Mouse (Mus musculus) CH12.LX (cell line): Measurements from ENCODE around the gene Pcsk6. TPM values are rescaled to one million over a fixed set of nuclear protein-coding genes. Genes with fewer than 3 reads are reported as not detected.

Experiments
- DNase-seq: peaks from one replicate; pipeline ENCODE4 v3.0.0-alpha.2; 2013; ENCODE audit errors: extremely low read depth
- H3K27ac ChIP-seq: 2 replicates; pipeline ENCODE4 v1.5.1; 2012; ENCODE audit warnings: low read depth, mild to moderate bottlenecking, control low read depth, moderate library complexity; ENCODE audit not compliant: insufficient read depth
- H3K27me3 ChIP-seq: replicated peaks from 2 replicates; pipeline ENCODE3; 2012; ENCODE audit warnings: inconsistent platforms
- H3K36me3 ChIP-seq, 2 experiments: replicated peaks in 1 of 2; 2 replicates each; pipeline versions ENCODE3 to v1.6.1; 2012; ENCODE audit warnings: inconsistent platforms in 1 of 2, low read length in 1 of 2, mild to moderate bottlenecking in 1 of 2, mixed read lengths in 1 of 2, moderate library complexity in 1 of 2; ENCODE audit not compliant: control insufficient read depth in 1 of 2, insufficient read depth in 1 of 2
- H3K4me1 ChIP-seq, 2 experiments: 2 replicates each; pipeline ENCODE4 v1.6.1; 2012; ENCODE audit warnings: inconsistent platforms in 1 of 2, moderate library complexity in 1 of 2; ENCODE audit not compliant: insufficient read depth in 2 of 2, control insufficient read depth in 1 of 2
- H3K4me2 ChIP-seq: 2 replicates; pipeline ENCODE4 v1.6.1; 2012; ENCODE audit warnings: low read depth, mild to moderate bottlenecking, control low read depth; ENCODE audit not compliant: poor library complexity, insufficient read depth, severe bottlenecking
- H3K4me3 ChIP-seq, 3 experiments: fragments of 150-350 bp in 1 of 3; sonication (generic) in 1 of 3; replicated peaks in 1 of 3; 2 replicates each; pipeline versions ENCODE3 to v1.5.1; 2011 to 2012; ENCODE audit warnings: low read depth in 2 of 3, low read length in 2 of 3, mild to moderate bottlenecking in 2 of 3, moderate library complexity in 2 of 3, control low read depth in 1 of 3, improper control_type of control experiment in 1 of 3, inconsistent platforms in 1 of 3, mixed read lengths in 1 of 3; ENCODE audit not compliant: poor library complexity in 1 of 3
- H3K79me2 ChIP-seq: replicated peaks from 2 replicates; pipeline ENCODE4 v1.6.1; 2012; ENCODE audit warnings: mild to moderate bottlenecking, moderate library complexity; ENCODE audit not compliant: control insufficient read depth, poor library complexity, insufficient read depth, severe bottlenecking; ENCODE audit errors: extremely low read depth
- H3K9ac ChIP-seq: 2 replicates; pipeline ENCODE4 v1.6.1; 2012; ENCODE audit warnings: low read depth, mild to moderate bottlenecking, control low read depth, moderate library complexity; ENCODE audit not compliant: insufficient read depth
- H3K9me3 ChIP-seq: replicated peaks from 2 replicates; pipeline ENCODE3; 2012; ENCODE audit warnings: low read length, inconsistent platforms, mixed read lengths
- BHLHE40 ChIP-seq: IDR thresholded peaks from 2 replicates; pipeline ENCODE4 v1.6.1; 2011; ENCODE audit warnings: mild to moderate bottlenecking, low read depth, low read length, improper control_type of control experiment
- CHD2 ChIP-seq: IDR thresholded peaks from 2 replicates; pipeline ENCODE4 v1.6.1; 2011; ENCODE audit warnings: low read length, improper control_type of control experiment
- GABPA ChIP-seq: IDR thresholded peaks from 2 replicates; pipeline ENCODE4 v1.6.1; 2012; ENCODE audit warnings: low read depth, low read length, improper control_type of control experiment, inconsistent platforms; ENCODE audit not compliant: insufficient replicate concordance
- JUN ChIP-seq: IDR thresholded peaks from 2 replicates; pipeline ENCODE4 v1.6.1; 2011; ENCODE audit warnings: low read depth, mild to moderate bottlenecking, low read length, improper control_type of control experiment, moderate library complexity; ENCODE audit not compliant: insufficient read depth
- JUND ChIP-seq: conservative IDR thresholded peaks from 2 replicates; pipeline ENCODE4 v1.6.1; 2011; ENCODE audit warnings: low read depth, low read length, improper control_type of control experiment
- KAT2A ChIP-seq: IDR thresholded peaks from 2 replicates; pipeline ENCODE4 v1.6.1; 2012; ENCODE audit warnings: low read length, improper control_type of control experiment, inconsistent platforms; ENCODE audit not compliant: insufficient replicate concordance
- MEF2A ChIP-seq: IDR thresholded peaks from 2 replicates; pipeline ENCODE4 v1.6.1; 2014; ENCODE audit warnings: low read depth, mild to moderate bottlenecking, inconsistent platforms, low read length, improper control_type of control experiment, borderline replicate concordance
- SIN3A ChIP-seq: IDR thresholded peaks from 2 replicates; pipeline ENCODE4 v1.6.1; 2012; ENCODE audit warnings: low read length, improper control_type of control experiment, inconsistent platforms
- SMC3 ChIP-seq: IDR thresholded peaks from 2 replicates; pipeline ENCODE4 v1.6.1; 2011; ENCODE audit warnings: low read depth, low read length, improper control_type of control experiment
- TBP ChIP-seq: conservative IDR thresholded peaks from 2 replicates; pipeline ENCODE4 v1.6.1; 2011; ENCODE audit warnings: low read depth, low read length, improper control_type of control experiment
- TCF12 ChIP-seq: IDR thresholded peaks from 2 replicates; pipeline ENCODE4 v1.6.1; 2014; ENCODE audit warnings: low read depth, mild to moderate bottlenecking, inconsistent platforms, low read length, improper control_type of control experiment
- UBTF ChIP-seq: IDR thresholded peaks from 2 replicates; pipeline ENCODE4 v1.6.1; 2012; ENCODE audit warnings: low read depth, mild to moderate bottlenecking, inconsistent platforms, low read length, improper control_type of control experiment, moderate library complexity
- USF1 ChIP-seq: IDR thresholded peaks from 2 replicates; pipeline ENCODE4 v1.6.1; 2014; ENCODE audit warnings: low read depth, mild to moderate bottlenecking, inconsistent platforms, low read length, improper control_type of control experiment
- ZC3H11A ChIP-seq: IDR thresholded peaks from 2 replicates; pipeline ENCODE4 v1.6.1; 2012; ENCODE audit warnings: low read depth, mild to moderate bottlenecking, inconsistent platforms, low read length, improper control_type of control experiment
- dilution Hi-C: fragments of 300-500 bp; cut with MboI; formaldehyde crosslinking; loops from 2 replicates; pipeline ENCODE4 v1.14.3; 2020; ENCODE audit warnings: low sequenced_read_pairs; ENCODE audit not compliant: extremely low pct_unique_long_range_greater_than_20kb, extremely low pct_ligation_motif_present
- in situ Hi-C: fragments of 300-500 bp; cut with MboI; formaldehyde crosslinking; loops from 3 replicates; pipeline ENCODE4 v1.14.3; 2019; ENCODE audit warnings: low sequenced_read_pairs, low pct_ligation_motif_present, low pct_unique_long_range_greater_than_20kb, mixed read lengths
- polyA plus RNA-seq: library from polyadenylated mRNA; unstranded; fragments of >175 nt; gene quantifications from 2 replicates; pipeline ENCODE4 v1.2.1, GENCODE M21; 2012; ENCODE audit warnings: low read depth; ENCODE audit not compliant: insufficient read length
- total RNA-seq, 2 experiments: library from RNA; depleted of rRNA; stranded (reverse); fragments of 300-350 nt in 1 of 2; fragments of >200 nt in 1 of 2; gene quantifications; 2 replicates each; pipeline ENCODE4 v1.2.3; 2012 to 2014

The Pcsk6 gene
- total and polyA plus RNA-seq, 3 experiments, result not detected

GRCm38 (mm10) chr7:66043552-66044459 is 182.3 kb downstream of the Pcsk6 start, which contains the start of gene Gm45213:
TSS of gene Gm45213 (plus strand) at chr7:66043602.
- peaks cover 84% of the 10 kb centered on the region for H3K27me3 ChIP-seq
- no peak within 1 kb of the TSS for H3K27ac ChIP-seq
- in situ Hi-C loops (no loop called here), dilution Hi-C loops (no loop called here)
- no peaks in the 10 kb centered on the region for H3K4me1 ChIP-seq
- no peaks in the 10 kb centered on the region for H3K79me2 ChIP-seq
- no peak within 1 kb of the TSS for H3K4me2 ChIP-seq
- TF ChIP-seq ZC3H11A (no peak), JUND (no peak), JUN (no peak), USF1 (no peak), UBTF (no peak), TBP (no peak), MEF2A (no peak)
- DNase-seq, result no peak
- H3K4me3 ChIP-seq, result no peak within 1 kb of the TSS
- no peak within 1 kb of the TSS for H3K9ac ChIP-seq
- peaks cover 19% of the 10 kb centered on the region for H3K9me3 ChIP-seq
- H3K36me3 ChIP-seq, result no peaks in the 10 kb centered on the region

- Histone ChIP-seq H3K4me2 (no peak overlapping the region), H3K36me3 (no peaks in the 10 kb centered on the region), H3K27me3 (peaks cover 84% of the 10 kb centered on the region), H3K4me1 (no peaks in the 10 kb centered on the region), H3K27ac (no peak overlapping the region), H3K9me3 (peaks cover 19% of the 10 kb centered on the region), H3K4me3 (no peak overlapping the region), H3K9ac (no peak overlapping the region), H3K79me2 (no peaks in the 10 kb centered on the region)
- no peak for DNase-seq
- in situ Hi-C loops (no loop called here), dilution Hi-C loops (no loop called here)
- no peak for TF ChIP-seq KAT2A
- TF ChIP-seq GABPA, result no peak
- TF ChIP-seq MEF2A, result no peak
- no peak for TF ChIP-seq SIN3A
- no peak for TF ChIP-seq TCF12
- TF ChIP-seq SMC3, result no peak
- no peak for TF ChIP-seq CHD2
- TF ChIP-seq BHLHE40, result no peak
These were observed 183.1 kb downstream of the Pcsk6 start for GRCm38 (mm10) chr7:66044617-66045016.
